Comparison of ENCODE assay signal across 19 mouse cellular contexts in the genomic region with DNA sequence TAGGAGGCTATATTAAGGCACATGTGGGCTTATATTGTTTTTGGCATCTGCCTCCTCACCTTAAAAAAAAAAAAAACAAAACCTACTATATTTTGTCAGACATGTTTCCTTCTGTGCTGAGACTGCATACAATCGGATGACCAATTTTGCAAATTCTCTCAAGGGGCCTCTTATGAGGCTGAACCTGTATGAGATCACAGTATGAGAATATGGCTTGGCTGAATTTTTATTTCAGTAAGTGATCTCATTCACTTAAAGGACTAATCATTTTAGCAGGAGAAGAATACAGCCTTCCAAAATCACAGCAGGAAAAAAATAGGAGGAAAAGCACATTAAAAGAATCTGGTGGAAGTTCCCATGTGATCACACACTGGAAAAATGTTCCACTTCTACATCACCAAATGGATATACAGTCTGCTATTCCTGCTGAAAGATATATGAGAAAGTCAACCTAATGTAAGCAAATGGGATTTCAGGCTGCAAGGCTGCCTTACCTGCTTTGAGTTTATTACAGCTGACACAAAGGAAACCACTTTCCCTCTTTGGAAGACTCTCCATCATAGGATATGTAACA.
"Had no signal": no experiment of that assay in that cellular context is flagged by ENCODE, and none has a peak within 500 bp of the region (broad histone marks: within the 10 kb centered on the region; RNA-seq: fewer than 3 reads in every experiment).

No protein-coding gene starts in this region.

- H3K36me3 ChIP-seq: lung, embryonic 15.5 days; midbrain, embryonic 13.5 days; midbrain, embryonic 15.5 days; neural tube, embryonic 12.5 days; stomach, embryonic 15.5 days had no signal

- H3K4me3 ChIP-seq: lung, embryonic 15.5 days; megakaryocyte, embryonic 14.5 days; midbrain, embryonic 13.5 days; midbrain, embryonic 15.5 days; neural tube, embryonic 12.5 days; stomach, embryonic 15.5 days had no signal

- H3K4me1 ChIP-seq: lung, embryonic 15.5 days; megakaryocyte, embryonic 14.5 days; midbrain, embryonic 13.5 days; midbrain, embryonic 15.5 days; neural tube, embryonic 12.5 days; stomach, embryonic 15.5 days had no signal

- DNase-seq: liver, postnatal 0 days; lung, adult 2 months; lung, postnatal 14 days; lung, postnatal 36 days; right cerebral cortex, postnatal 14 days; right cerebral cortex, postnatal 4 days; spleen, adult 18-20 months; thymus, adult 2 months; thymus, postnatal 25 days; thymus, postnatal 4 days had no signal

- H3K27me3 ChIP-seq: lung, embryonic 15.5 days; megakaryocyte, embryonic 14.5 days; midbrain, embryonic 13.5 days; midbrain, embryonic 15.5 days; neural tube, embryonic 12.5 days; stomach, embryonic 15.5 days had no signal

- H3K9me3 ChIP-seq: lung, embryonic 15.5 days; megakaryocyte, embryonic 14.5 days; midbrain, embryonic 13.5 days; midbrain, embryonic 15.5 days; neural tube, embryonic 12.5 days; stomach, embryonic 15.5 days had no signal

- H3K4me2 ChIP-seq: lung, embryonic 15.5 days; midbrain, embryonic 11.5 days; midbrain, embryonic 13.5 days; midbrain, embryonic 15.5 days; neural tube, embryonic 12.5 days; stomach, embryonic 15.5 days had no signal

- ATAC-seq: liver, postnatal 0 days; lung, postnatal 0 days; midbrain, embryonic 13.5 days; midbrain, embryonic 15.5 days had no signal

- H3K9ac ChIP-seq: liver, postnatal 0 days; lung, embryonic 15.5 days; midbrain, embryonic 13.5 days; midbrain, embryonic 15.5 days; neural tube, embryonic 12.5 days; stomach, embryonic 15.5 days had no signal

- H3K27ac ChIP-seq: lung, embryonic 15.5 days; macrophage; midbrain, embryonic 13.5 days; midbrain, embryonic 15.5 days; neural tube, embryonic 12.5 days; stomach, embryonic 15.5 days had no signal
